Mouse (Mus musculus): ENCODE results near the gene Fam98b. TPM values are rescaled to one million over a fixed set of nuclear protein-coding genes. Genes with fewer than 3 reads are reported as not detected.

The Fam98b gene
- polyA plus RNA-seq, 1 experiment from 2014 or later, result 10.0 TPM

GRCm38 (mm10) chr2:117230261-117230660 is 19.3 kb upstream of the Fam98b start:
- ATAC-seq (ENCODE audit: borderline replicate concordance, extremely low read depth, low FRiP score, low TSS enrichment), result no peak
- Histone ChIP-seq H3K27ac (no peak overlapping the region), H3K9me3 (no peaks in the 10 kb centered on the region), H3K4me3 (no peak overlapping the region), H3K4me2 (no peak overlapping the region), H3K36me3 (no peaks in the 10 kb centered on the region), H3K9ac (no peak overlapping the region), H3K27me3 (no peaks in the 10 kb centered on the region; the same call in 1 of the 2 replicates), H3K4me1 (0 out of 2 replicates have a peak, but pooled peaks cover 7% of the 10 kb centered on the region)
- 85% methylated on average over 7 of the region's 7 CpGs for WGBS

- Histone ChIP-seq H3K4me1 (0 out of 2 replicates have a peak, but pooled peaks cover 7% of the 10 kb centered on the region), H3K9me3 (no peaks in the 10 kb centered on the region), H3K36me3 (no peaks in the 10 kb centered on the region), H3K27me3 (no peaks in the 10 kb centered on the region; the same call in 1 of the 2 replicates), H3K4me3 (no peak overlapping the region), H3K9ac (no peak overlapping the region), H3K4me2 (no peak overlapping the region), H3K27ac (no peak overlapping the region)
- 6% methylated on average over 13 of the region's 13 CpGs for WGBS
- peak; percentile 71 for ATAC-seq (ENCODE audit: borderline replicate concordance, extremely low read depth, low FRiP score, low TSS enrichment)
Measured at GRCm38 (mm10) chr2:117231257-117231656, 18.3 kb upstream of the Fam98b start.

- Histone ChIP-seq H3K4me2 (no peak overlapping the region), H3K36me3 (no peaks in the 10 kb centered on the region), H3K4me3 (no peak overlapping the region), H3K9ac (no peak overlapping the region), H3K9me3 (no peaks in the 10 kb centered on the region), H3K4me1 (no peaks in the 10 kb centered on the region), H3K27me3 (peaks cover 4% of the 10 kb centered on the region; the same call in 1 of the 2 replicates), H3K27ac (no peak overlapping the region)
- no peak for ATAC-seq (ENCODE audit: borderline replicate concordance, extremely low read depth, low FRiP score, low TSS enrichment)
- 68% methylated on average over 4 of the region's 4 CpGs for WGBS
Measured at GRCm38 (mm10) chr2:117241953-117242352, 7.6 kb upstream of the Fam98b start.

- Histone ChIP-seq H3K9ac (peak overlapping the region; percentile 93), H3K4me3 (peak overlapping the region; percentile 79), H3K9me3 (no peaks in the 10 kb centered on the region), H3K27me3 (no peaks in the 10 kb centered on the region), H3K36me3 (no peaks in the 10 kb centered on the region), H3K4me2 (peak overlapping the region; percentile 78), H3K4me1 (peaks cover 13% of the 10 kb centered on the region), H3K27ac (peak overlapping the region; percentile 85)
- 0% methylated on average over 22 of the region's 24 CpGs for WGBS
- peak; percentile 66 for ATAC-seq (ENCODE audit: borderline replicate concordance, extremely low read depth, low FRiP score, low TSS enrichment)
Measured at GRCm38 (mm10) chr2:117250001-117250510, 517 bp downstream of the Fam98b start.

GRCm38 (mm10) chr2:117255415-117255814 is 5.9 kb downstream of the Fam98b start:
- peaks cover 11% of the 10 kb centered on the region for H3K4me1 ChIP-seq
- no peak for ATAC-seq (ENCODE audit: borderline replicate concordance, extremely low read depth, low FRiP score, low TSS enrichment)
- no peaks in the 10 kb centered on the region for H3K27me3 ChIP-seq
- H3K9me3 ChIP-seq, result no peaks in the 10 kb centered on the region
- no peak overlapping the region for H3K27ac ChIP-seq
- H3K9ac ChIP-seq, result no peak overlapping the region
- H3K36me3 ChIP-seq, result peaks cover 10% of the 10 kb centered on the region; the same call in 1 of the 2 replicates
- 74% methylated on average over 2 of the region's 2 CpGs for WGBS
- H3K4me3 ChIP-seq, result no peak overlapping the region
- H3K4me2 ChIP-seq, result no peak overlapping the region

GRCm38 (mm10) chr2:117257617-117258016 is 8.1 kb downstream of the Fam98b start:
- no peak overlapping the region for H3K4me2 ChIP-seq
- 80% methylated on average over 1 of the region's 1 CpGs for WGBS
- peaks cover 19% of the 10 kb centered on the region; the same call in 1 of the 2 replicates for H3K36me3 ChIP-seq
- H3K27ac ChIP-seq, result no peak overlapping the region
- no peak for ATAC-seq (ENCODE audit: borderline replicate concordance, extremely low read depth, low FRiP score, low TSS enrichment)
- H3K9ac ChIP-seq, result no peak overlapping the region
- no peaks in the 10 kb centered on the region for H3K27me3 ChIP-seq
- H3K4me3 ChIP-seq, result no peak overlapping the region
- H3K9me3 ChIP-seq, result no peaks in the 10 kb centered on the region
- no peaks in the 10 kb centered on the region for H3K4me1 ChIP-seq

GRCm38 (mm10) chr2:117262184-117262583 is 12.6 kb downstream of the Fam98b start:
- WGBS, result 80% methylated on average over 5 of the region's 5 CpGs
- peaks cover 42% of the 10 kb centered on the region for H3K36me3 ChIP-seq
- H3K4me2 ChIP-seq, result no peak overlapping the region
- no peaks in the 10 kb centered on the region for H3K9me3 ChIP-seq
- no peaks in the 10 kb centered on the region for H3K4me1 ChIP-seq
- no peak overlapping the region for H3K9ac ChIP-seq
- ATAC-seq (ENCODE audit: borderline replicate concordance, extremely low read depth, low FRiP score, low TSS enrichment), result no peak
- no peak overlapping the region for H3K4me3 ChIP-seq
- H3K27me3 ChIP-seq, result no peaks in the 10 kb centered on the region
- H3K27ac ChIP-seq, result no peak overlapping the region

GRCm38 (mm10) chr2:117263786-117264408 is 14.4 kb downstream of the Fam98b start:
- Histone ChIP-seq H3K27ac (no peak overlapping the region), H3K36me3 (peaks cover 48% of the 10 kb centered on the region), H3K4me2 (no peak overlapping the region), H3K4me1 (no peaks in the 10 kb centered on the region), H3K9ac (no peak overlapping the region), H3K9me3 (no peaks in the 10 kb centered on the region), H3K27me3 (no peaks in the 10 kb centered on the region), H3K4me3 (no peak overlapping the region)
- no peak for ATAC-seq (ENCODE audit: borderline replicate concordance, extremely low read depth, low FRiP score, low TSS enrichment)
- WGBS, result 66% methylated on average over 11 of the region's 11 CpGs

GRCm38 (mm10) chr2:117288291-117288690 is 38.8 kb downstream of the Fam98b start:
- H3K4me2 ChIP-seq, result no peak overlapping the region
- no peak overlapping the region for H3K9ac ChIP-seq
- no peak for ATAC-seq (ENCODE audit: borderline replicate concordance, extremely low read depth, low FRiP score, low TSS enrichment)
- H3K9me3 ChIP-seq, result no peaks in the 10 kb centered on the region
- no peak overlapping the region for H3K4me3 ChIP-seq
- H3K4me1 ChIP-seq, result no peaks in the 10 kb centered on the region
- no peaks in the 10 kb centered on the region for H3K36me3 ChIP-seq
- 85% methylated on average over 7 of the region's 7 CpGs for WGBS
- no peaks in the 10 kb centered on the region for H3K27me3 ChIP-seq
- H3K27ac ChIP-seq, result no peak overlapping the region

- 78% methylated on average over 16 of the region's 16 CpGs for WGBS
- Histone ChIP-seq H3K9ac (no peak overlapping the region), H3K36me3 (no peaks in the 10 kb centered on the region), H3K27me3 (no peaks in the 10 kb centered on the region), H3K4me3 (no peak overlapping the region), H3K9me3 (no peaks in the 10 kb centered on the region), H3K4me1 (no peaks in the 10 kb centered on the region), H3K27ac (no peak overlapping the region), H3K4me2 (no peak overlapping the region)
- ATAC-seq (ENCODE audit: borderline replicate concordance, extremely low read depth, low FRiP score, low TSS enrichment), result no peak
Measured at GRCm38 (mm10) chr2:117299596-117300448, 50.3 kb downstream of the Fam98b start.

GRCm38 (mm10) chr2:117303391-117304350 is 54.1 kb downstream of the Fam98b start:
- Histone ChIP-seq H3K27me3 (no peaks in the 10 kb centered on the region), H3K36me3 (no peaks in the 10 kb centered on the region), H3K27ac (no peak overlapping the region), H3K4me2 (no peak overlapping the region), H3K4me3 (no peak overlapping the region), H3K9me3 (no peaks in the 10 kb centered on the region), H3K4me1 (no peaks in the 10 kb centered on the region), H3K9ac (no peak overlapping the region)
- no peak for ATAC-seq (ENCODE audit: borderline replicate concordance, extremely low read depth, low FRiP score, low TSS enrichment)
- 83% methylated on average over 12 of the region's 12 CpGs for WGBS
